Mouse (Mus musculus): ENCODE data around the gene Iqcc. TPM values are rescaled to one million over a fixed set of nuclear protein-coding genes. Genes with fewer than 3 reads are reported as not detected.

Gene Iqcc
- polyA plus RNA-seq, 1 experiment = 11.1 TPM

GRCm38 (mm10) chr4:129618031-129618430, 868 bp downstream of the Iqcc start:
- H3K27ac ChIP-seq (ENCODE audit: control insufficient read depth, insufficient read depth, low read depth, low read length, poor library complexity) = no peak overlapping the region
- WGBS = 92% methylated on average over 5 of the region's 5 CpGs

GRCm38 (mm10) chr4:129617121-129617641, 1.7 kb downstream of the Iqcc start:
- WGBS = 90% methylated on average over 7 of the region's 7 CpGs
- no peak overlapping the region for H3K4me3 ChIP-seq (replicated peaks; ENCODE audit: control insufficient read depth, low read depth, low read length)
- peaks cover 1% of the 10 kb centered on the region; the same call in 1 of the 2 replicates for H3K4me1 ChIP-seq (ENCODE audit: control insufficient read depth, insufficient read depth, low read length)
- TF ChIP-seq CTCF (IDR thresholded peaks at IDR 0.05; ENCODE audit: control insufficient read depth, insufficient read depth, low read length) (no peak), POLR2A (IDR thresholded peaks at IDR 0.05; ENCODE audit: borderline replicate concordance, control insufficient read depth, low read depth, low read length) (no peak)
- no peak overlapping the region for H3K27ac ChIP-seq (ENCODE audit: control insufficient read depth, insufficient read depth, low read depth, low read length, poor library complexity)

More at GRCm38 (mm10) chr4:129618031-129618430, 868 bp downstream of the Iqcc start:
- peaks cover 5% of the 10 kb centered on the region; the same call in 1 of the 2 replicates for H3K4me1 ChIP-seq (ENCODE audit: control insufficient read depth, insufficient read depth, low read length)
- no peak for TF ChIP-seq POLR2A (IDR thresholded peaks at IDR 0.05; ENCODE audit: borderline replicate concordance, control insufficient read depth, low read depth, low read length)
- TF ChIP-seq CTCF (IDR thresholded peaks at IDR 0.05; ENCODE audit: control insufficient read depth, insufficient read depth, low read length) = no peak
- H3K4me3 ChIP-seq (replicated peaks; ENCODE audit: control insufficient read depth, low read depth, low read length) = no peak overlapping the region

GRCm38 (mm10) chr4:129616631-129617030, 2.3 kb downstream of the Iqcc start:
- WGBS = 95% methylated on average over 3 of the region's 3 CpGs
- Histone ChIP-seq H3K4me3 (replicated peaks; ENCODE audit: control insufficient read depth, low read depth, low read length) (no peak overlapping the region), H3K27ac (ENCODE audit: control insufficient read depth, insufficient read depth, low read depth, low read length, poor library complexity) (no peak overlapping the region), H3K4me1 (ENCODE audit: control insufficient read depth, insufficient read depth, low read length) (peaks cover 1% of the 10 kb centered on the region; the same call in 1 of the 2 replicates)
- TF ChIP-seq POLR2A (IDR thresholded peaks at IDR 0.05; ENCODE audit: borderline replicate concordance, control insufficient read depth, low read depth, low read length) (no peak), CTCF (IDR thresholded peaks at IDR 0.05; ENCODE audit: control insufficient read depth, insufficient read depth, low read length) (no peak)

DNA sequence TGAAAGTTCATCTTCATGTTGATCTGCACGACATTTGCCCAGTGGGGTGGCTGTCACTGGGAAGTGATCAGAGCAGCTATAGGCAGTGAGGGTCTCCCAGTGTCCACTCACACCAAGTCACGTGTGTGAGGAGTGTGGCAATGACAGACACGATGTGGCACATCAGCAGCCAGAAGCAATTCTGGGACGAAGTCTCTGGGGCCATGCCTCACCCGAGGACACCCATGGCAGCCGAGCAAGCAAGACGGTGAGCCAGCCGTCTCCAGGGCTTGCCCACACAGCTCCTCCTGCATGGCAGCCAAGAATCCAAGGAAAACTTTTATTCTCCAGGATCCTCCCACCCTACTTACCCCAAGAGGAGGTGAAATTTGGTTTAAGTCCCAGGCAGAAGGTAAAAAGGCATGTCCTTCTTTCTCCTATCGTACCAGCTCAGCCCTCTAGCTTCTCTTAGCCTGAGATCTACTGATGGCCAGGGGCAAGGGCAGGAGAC, 3.1 kb downstream of the Iqcc start:
- Histone ChIP-seq H3K4me3 (replicated peaks; ENCODE audit: control insufficient read depth, low read depth, low read length) (no peak overlapping the region), H3K4me1 (ENCODE audit: control insufficient read depth, insufficient read depth, low read length) (peaks cover 1% of the 10 kb centered on the region; the same call in 1 of the 2 replicates), H3K27ac (ENCODE audit: control insufficient read depth, insufficient read depth, low read depth, low read length, poor library complexity) (no peak overlapping the region)
- WGBS = 88% methylated on average over 9 of the region's 9 CpGs
- TF ChIP-seq CTCF (IDR thresholded peaks at IDR 0.05; ENCODE audit: control insufficient read depth, insufficient read depth, low read length) = no peak
- TF ChIP-seq POLR2A (IDR thresholded peaks at IDR 0.05; ENCODE audit: borderline replicate concordance, control insufficient read depth, low read depth, low read length) = no peak

DNA sequence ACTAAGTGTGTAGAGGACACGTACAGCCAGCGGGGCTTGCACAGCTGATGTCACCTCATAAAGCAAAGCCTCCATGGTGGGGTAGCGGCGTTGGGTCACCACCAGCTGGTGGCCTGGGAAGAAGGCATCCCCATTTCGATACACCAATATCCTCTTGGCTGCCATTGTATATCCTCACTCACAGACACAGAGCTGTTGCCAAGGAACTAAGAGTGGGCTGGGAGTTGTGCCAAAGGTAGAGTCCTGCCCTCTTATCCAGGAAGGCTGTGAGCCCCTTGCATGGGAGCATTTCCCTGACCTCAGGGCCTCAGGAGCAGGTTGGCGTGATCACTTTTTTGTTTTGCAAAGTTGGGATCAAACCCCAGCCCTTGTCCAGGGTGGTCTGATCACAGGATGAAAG, 4.8 kb downstream of the Iqcc start, which contains the start of gene Dcdc2b:
TSS of gene Dcdc2b (minus strand) at position 165 of the 400 bp plus-strand sequence.
- TF ChIP-seq CTCF (IDR thresholded peaks at IDR 0.05; ENCODE audit: control insufficient read depth, insufficient read depth, low read length) = no peak
- no peak for TF ChIP-seq POLR2A (IDR thresholded peaks at IDR 0.05; ENCODE audit: borderline replicate concordance, control insufficient read depth, low read depth, low read length)

GRCm38 (mm10) chr4:129610472-129610871, 8.4 kb downstream of the Iqcc start:
- Histone ChIP-seq H3K4me1 (ENCODE audit: control insufficient read depth, insufficient read depth, low read length) (no peaks in the 10 kb centered on the region), H3K27ac (ENCODE audit: control insufficient read depth, insufficient read depth, low read depth, low read length, poor library complexity) (no peak overlapping the region), H3K4me3 (replicated peaks; ENCODE audit: control insufficient read depth, low read depth, low read length) (no peak overlapping the region)
- no peak for TF ChIP-seq POLR2A (IDR thresholded peaks at IDR 0.05; ENCODE audit: borderline replicate concordance, control insufficient read depth, low read depth, low read length)
- TF ChIP-seq CTCF (IDR thresholded peaks at IDR 0.05; ENCODE audit: control insufficient read depth, insufficient read depth, low read length) = no peak
- whole genome bisulfite sequencing = 72% methylated on average over 4 of the region's 4 CpGs

More for the DNA sequence above, 4.8 kb downstream of the Iqcc start, which contains the start of gene Dcdc2b:
- 85% methylated on average over 6 of the region's 6 CpGs for WGBS
- no peak within 1 kb of the TSS for H3K27ac ChIP-seq (ENCODE audit: control insufficient read depth, insufficient read depth, low read depth, low read length, poor library complexity)
- H3K4me3 ChIP-seq (replicated peaks; ENCODE audit: control insufficient read depth, low read depth, low read length) = no peak within 1 kb of the TSS
- H3K4me1 ChIP-seq (ENCODE audit: control insufficient read depth, insufficient read depth, low read length) = no peaks in the 10 kb centered on the region

GRCm38 (mm10) chr4:129610026-129610425, 8.9 kb downstream of the Iqcc start:
- Histone ChIP-seq H3K4me3 (replicated peaks; ENCODE audit: control insufficient read depth, low read depth, low read length) (no peak overlapping the region), H3K4me1 (ENCODE audit: control insufficient read depth, insufficient read depth, low read length) (no peaks in the 10 kb centered on the region), H3K27ac (ENCODE audit: control insufficient read depth, insufficient read depth, low read depth, low read length, poor library complexity) (no peak overlapping the region)
- 87% methylated on average over 4 of the region's 4 CpGs for WGBS
- TF ChIP-seq CTCF (IDR thresholded peaks at IDR 0.05; ENCODE audit: control insufficient read depth, insufficient read depth, low read length) (no peak), POLR2A (IDR thresholded peaks at IDR 0.05; ENCODE audit: borderline replicate concordance, control insufficient read depth, low read depth, low read length) (no peak)

DNA sequence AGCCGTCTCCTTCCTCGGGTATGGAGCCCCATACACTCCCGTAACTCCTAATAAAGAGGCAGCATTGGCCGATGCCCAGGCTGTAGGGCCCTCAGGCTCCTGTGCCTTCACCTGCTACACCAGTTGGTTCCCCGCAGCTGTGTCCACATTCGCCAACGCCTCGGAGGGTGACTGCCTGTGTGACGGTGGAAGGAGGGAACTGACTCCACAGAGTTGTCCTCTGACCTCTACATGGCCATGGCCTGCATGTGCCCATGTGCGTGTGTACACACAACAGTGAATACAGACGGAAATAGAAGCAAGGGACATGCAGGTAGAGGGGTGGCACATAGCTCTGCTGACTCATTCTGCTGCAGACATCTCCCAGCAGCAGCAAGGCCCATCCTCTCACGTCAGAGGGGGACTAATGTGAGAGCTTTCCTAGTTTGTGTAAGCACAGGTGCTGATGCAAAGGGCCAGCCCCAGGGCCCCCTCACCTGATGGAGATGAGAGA, 9.7 kb downstream of the Iqcc start:
- TF ChIP-seq POLR2A (IDR thresholded peaks at IDR 0.05; ENCODE audit: borderline replicate concordance, control insufficient read depth, low read depth, low read length) (no peak), CTCF (IDR thresholded peaks at IDR 0.05; ENCODE audit: control insufficient read depth, insufficient read depth, low read length) (no peak)
- WGBS = 74% methylated on average over 12 of the region's 12 CpGs
- Histone ChIP-seq H3K4me1 (ENCODE audit: control insufficient read depth, insufficient read depth, low read length) (no peaks in the 10 kb centered on the region), H3K27ac (ENCODE audit: control insufficient read depth, insufficient read depth, low read depth, low read length, poor library complexity) (no peak overlapping the region; the same call in 1 of the 2 replicates), H3K4me3 (replicated peaks; ENCODE audit: control insufficient read depth, low read depth, low read length) (no peak overlapping the region)
